Mouse (Mus musculus): Measurements from ENCODE around the gene Scd4.
"Not testable (repeated sequence)": the region's sequence is repeated elsewhere in the genome, so short reads cannot be mapped to it uniquely, and the experiment has no call there.

Gene Scd4

DNA sequence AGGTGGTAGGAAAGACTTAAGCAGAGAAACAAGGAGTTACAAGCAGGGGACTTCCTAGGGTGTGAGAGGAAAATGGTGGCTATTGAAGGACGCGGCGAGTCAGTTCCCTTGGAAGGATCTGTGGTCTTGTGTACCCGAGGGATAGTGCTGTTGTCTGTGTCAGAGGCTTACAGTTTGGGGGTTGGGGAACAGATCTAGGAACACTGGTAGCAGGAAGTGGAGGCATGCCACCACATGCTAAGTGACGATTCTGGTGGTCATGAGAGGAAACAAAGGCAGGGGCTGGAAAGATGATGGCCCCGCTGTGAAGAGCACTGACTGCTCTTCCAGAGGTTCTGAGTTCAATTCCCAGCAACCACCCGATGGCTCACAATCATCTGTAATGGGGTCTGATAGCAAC lies 32.4 kb upstream of the Scd4 start:
- no peak for DNase-seq (ENCODE audit: low read depth)

DNA sequence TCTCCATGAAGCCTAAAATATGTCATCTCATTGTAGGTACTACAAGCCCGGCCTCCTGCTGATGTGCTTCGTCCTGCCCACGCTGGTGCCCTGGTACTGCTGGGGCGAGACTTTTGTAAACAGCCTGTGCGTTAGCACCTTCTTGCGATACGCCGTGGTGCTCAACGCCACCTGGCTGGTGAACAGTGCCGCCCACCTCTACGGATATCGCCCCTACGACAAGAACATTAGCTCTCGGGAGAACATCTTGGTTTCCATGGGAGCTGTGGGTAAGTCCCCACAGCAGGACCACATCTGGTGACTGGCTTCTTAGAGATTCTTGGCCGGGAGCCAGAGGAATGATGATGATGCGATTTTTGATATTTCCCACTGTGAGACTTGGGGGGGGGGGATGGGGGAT lies 31.7 kb upstream of the Scd4 start:
- DNase-seq (ENCODE audit: low read depth): peak; percentile 53

DNA sequence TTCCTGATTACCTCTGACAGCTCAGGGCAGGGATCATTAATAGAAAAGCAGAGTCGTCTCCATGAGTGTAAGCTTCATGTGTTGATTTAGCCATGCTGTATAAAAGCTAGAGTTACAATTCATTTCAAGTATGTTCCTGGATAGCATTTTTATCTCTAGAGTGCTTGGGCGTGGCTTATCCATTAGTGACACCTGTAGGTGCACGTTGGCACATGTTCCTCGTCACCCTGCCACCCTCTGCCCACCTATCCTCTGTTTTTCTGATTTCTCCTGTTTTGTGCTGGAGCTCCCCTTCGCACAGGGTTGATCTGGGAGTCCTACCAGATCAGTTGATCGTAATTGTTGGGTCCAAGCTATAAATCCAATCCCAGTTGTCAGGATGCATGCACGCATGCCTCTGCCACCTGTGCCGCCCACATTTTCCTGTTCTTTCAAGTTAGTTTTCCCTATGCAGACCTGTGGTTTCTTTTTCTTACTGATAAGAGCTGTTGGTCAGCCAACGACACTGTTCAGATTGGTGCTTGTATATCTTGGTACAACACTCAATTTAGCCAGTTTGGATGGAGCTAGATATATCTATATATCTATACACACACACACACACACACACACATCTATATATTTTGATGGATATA lies 31.1 kb upstream of the Scd4 start:
- DNase-seq (ENCODE audit: low read depth): no peak

DNA sequence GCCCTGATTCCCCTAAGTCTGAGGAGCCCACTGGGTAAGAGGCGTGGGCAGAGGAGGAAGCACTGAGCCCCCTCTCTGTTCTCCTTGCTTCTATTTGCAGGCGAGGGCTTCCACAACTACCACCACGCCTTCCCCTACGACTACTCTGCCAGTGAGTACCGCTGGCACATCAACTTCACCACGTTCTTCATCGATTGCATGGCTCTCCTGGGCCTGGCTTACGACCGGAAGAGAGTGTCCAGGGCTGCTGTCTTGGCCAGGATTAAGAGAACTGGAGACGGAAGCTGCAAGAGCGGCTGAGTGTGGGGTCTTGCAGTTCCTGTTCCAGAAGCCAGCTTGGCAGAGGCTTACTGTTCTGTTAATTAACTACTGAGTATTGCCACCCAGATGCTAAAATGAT lies 30.0 kb upstream of the Scd4 start:
- no peak for DNase-seq (ENCODE audit: low read depth)

DNA sequence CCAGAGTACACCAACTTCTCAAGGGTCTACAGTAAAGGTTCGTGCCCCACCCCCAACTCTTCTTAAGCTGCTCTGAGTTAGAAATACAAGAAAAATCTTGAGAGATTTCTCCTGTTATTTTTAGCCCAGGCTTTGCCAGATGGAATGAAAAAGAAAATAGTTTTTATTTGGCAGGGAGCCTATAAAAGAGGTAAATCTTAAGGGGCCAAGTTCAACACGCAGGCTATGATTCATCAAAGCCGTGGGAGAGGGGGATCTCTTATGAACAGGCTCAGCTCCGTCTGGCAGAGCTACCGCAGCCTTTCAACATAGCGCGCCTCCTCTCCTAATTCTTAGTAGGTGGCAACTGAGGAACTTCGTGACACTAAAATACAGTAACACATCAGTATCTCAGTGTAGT lies 29.4 kb upstream of the Scd4 start:
- no peak for DNase-seq (ENCODE audit: low read depth)

DNA sequence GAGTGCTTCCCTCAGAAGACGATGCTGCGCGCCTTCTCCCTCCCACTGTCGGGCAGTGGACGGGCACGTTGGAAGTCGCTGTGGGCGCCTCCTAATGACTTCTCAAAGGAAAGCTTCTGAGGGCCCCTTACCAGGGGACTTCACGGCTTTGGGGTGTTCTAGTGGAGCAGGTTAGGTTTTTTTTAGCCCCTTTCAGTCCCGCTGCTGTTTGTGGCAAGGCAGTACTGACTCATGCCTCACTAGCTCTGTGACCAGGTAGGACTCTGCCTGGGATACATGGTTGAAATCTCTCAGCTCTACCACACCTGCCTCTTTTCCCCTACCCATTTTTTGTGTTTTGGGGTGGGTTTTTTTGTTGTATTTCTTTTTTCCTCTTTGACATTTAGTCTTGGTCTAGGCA lies 28.5 kb upstream of the Scd4 start:
- no peak for DNase-seq (ENCODE audit: low read depth)

DNA sequence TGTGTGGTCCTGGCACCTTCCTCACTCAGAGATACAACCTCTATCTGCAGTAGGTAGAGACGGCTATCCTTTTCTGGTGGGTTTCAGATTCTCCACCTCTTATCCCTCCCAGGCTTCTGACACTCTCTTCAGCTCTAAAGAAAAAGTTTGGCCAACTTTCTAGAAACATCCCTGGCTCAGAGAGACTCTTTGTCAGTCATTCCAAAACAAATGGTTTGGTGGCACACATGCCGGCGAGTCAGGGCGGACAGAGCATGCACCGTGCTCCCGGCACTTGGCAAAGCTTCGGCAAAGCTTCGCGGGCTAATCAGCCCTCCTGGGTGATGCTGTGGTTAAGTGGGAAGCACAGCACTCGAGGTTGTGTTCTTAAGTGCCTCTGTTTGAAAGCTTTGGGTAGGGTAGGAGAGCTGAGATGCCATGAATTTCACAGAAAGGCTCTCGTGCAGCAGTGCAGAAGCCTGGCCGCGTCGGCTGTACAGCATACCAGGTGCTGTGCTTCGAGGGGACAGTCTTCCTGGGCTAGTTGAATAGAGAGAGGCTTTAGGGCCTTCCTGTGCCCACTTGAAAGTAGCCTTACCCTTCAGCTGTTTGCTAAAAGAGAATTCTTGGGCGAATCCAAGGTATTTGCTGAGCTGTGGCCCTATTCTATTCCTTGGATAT lies 27.9 kb upstream of the Scd4 start:
- DNase-seq (ENCODE audit: low read depth): no peak

DNA sequence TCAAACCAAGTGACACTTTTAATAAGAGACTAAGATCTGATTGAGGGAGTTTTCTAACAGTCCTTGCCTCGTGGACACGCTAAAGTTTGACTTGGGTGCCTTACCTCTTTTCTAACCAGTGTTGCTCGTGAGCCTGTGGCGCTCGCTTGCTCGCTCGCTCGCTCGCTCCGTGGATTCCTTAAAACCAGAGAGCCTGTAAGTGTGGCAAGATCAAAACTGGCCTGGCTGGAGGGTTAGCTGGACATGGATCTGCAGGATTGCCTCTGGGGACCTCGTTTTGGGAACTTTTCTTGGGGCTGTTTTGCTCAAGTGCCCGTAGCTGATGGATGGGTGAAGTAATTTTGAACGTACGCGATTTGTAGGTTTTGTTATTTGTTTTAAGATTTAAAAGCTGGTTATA lies 27.2 kb upstream of the Scd4 start:
- DNase-seq (ENCODE audit: low read depth): no peak

DNA sequence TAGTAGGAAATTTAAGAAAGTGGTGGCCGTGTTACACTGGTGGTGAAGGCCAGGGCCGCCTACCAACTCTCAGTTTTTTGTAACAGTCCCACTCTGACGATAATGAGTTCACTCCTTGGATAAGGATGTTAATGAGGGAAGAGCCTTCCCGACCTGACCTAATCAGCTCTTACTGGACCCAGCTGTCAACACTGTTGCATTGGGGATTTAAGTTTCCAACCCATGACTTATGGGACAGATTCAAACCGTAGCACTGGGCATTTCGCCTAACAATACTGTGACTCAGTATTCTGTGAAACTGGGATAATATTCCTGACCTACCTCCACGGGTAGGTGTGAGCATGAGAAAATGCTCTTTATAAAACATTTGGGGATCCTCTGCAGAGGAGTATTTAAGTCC lies 26.7 kb upstream of the Scd4 start:
- no peak for DNase-seq (ENCODE audit: low read depth)

DNA sequence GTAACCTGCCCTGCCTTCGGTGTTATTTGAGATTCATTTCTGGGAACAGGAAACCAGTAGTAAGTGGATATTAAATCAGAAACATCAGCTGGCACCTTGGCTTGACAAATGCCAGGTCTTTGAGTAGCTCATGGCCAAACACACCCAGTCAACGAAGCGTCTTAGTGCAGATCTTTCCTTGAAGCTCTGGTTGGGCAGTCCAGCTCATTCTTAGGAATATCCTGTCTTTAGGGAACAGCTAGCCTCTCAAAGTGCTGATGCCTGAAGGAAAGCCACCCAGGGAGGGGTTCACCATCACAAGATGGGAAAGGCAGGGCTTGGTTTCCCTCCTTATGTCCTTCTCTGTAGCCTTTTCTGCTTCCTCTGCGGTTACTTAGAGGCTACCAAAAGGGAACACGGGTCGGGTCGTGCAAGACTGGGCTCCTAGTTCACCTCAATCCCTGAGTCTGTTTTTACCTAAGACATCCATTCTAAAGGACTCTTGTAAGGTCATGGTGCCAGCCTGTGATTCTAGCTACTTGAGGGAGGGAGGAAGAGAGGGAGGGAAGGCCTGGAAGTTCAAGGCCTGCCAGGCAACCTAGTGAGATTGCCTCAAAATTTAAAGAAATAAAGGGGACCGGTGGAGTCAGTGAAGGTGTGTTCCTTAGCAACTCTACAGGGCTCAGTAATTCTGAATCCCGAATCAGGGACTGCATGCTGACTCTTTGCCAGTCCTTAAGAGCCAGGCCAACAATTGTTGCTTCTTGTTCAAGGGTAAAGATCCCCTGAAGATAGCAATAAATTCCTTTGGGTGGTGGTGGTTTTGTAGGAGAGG lies 25.6 kb upstream of the Scd4 start:
- no peak for DNase-seq (ENCODE audit: low read depth)

DNA sequence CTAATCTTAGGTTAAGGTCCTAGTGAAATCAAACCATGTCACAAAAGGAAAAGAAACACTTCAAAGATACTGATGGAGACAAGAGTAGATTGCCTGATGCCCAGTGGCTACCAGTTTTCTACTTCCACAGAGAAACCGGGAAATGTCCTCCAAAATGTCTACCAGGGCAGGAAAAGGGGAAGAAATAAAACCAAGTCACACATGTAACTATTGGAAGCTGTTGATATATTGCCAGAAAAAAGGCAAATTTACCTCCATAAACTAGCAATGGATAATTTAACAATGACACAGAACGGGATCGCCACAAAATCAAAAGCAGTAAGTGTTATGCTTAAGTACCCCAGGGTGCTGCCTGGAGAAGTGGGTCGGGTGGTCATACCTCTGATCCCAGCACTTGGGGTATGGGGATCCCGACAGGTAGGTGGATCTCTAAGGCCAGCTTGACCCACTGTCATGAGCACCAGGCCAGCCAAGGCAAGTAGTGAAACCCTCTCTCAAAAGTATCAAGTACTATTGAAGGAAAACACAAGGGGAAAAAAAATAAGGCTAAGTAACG lies 24.9 kb upstream of the Scd4 start:
- DNase-seq (ENCODE audit: low read depth): no peak

DNA sequence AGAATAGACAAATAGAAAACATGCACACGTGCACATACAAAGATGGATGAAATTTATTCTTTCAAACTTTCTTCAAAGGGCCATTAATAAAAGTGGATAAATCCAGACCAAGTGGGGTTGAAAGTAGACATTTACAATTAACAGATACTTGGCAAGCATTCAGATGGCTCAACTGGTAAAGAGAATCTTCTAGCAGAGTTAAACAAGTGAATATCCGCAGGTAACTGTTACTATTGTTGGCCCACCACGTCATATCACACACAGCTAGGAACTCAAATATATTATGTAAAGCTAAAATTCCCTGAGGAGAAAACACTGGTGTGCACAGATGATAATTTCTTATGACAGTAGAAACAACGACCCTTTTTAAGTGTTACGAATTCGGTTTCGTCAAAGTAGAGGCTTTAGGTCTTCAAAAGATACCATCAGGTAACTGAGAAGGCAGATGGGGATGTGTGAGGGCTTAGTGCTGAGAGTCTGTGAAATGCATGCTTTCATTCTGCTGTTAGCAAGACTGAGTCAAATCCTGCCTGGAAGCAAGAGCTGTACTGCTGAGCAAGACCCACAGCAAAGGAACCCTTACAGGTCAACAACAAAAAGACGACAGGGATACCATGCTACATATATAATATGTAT lies 24.2 kb upstream of the Scd4 start:
- DNase-seq (ENCODE audit: low read depth): no peak

DNA sequence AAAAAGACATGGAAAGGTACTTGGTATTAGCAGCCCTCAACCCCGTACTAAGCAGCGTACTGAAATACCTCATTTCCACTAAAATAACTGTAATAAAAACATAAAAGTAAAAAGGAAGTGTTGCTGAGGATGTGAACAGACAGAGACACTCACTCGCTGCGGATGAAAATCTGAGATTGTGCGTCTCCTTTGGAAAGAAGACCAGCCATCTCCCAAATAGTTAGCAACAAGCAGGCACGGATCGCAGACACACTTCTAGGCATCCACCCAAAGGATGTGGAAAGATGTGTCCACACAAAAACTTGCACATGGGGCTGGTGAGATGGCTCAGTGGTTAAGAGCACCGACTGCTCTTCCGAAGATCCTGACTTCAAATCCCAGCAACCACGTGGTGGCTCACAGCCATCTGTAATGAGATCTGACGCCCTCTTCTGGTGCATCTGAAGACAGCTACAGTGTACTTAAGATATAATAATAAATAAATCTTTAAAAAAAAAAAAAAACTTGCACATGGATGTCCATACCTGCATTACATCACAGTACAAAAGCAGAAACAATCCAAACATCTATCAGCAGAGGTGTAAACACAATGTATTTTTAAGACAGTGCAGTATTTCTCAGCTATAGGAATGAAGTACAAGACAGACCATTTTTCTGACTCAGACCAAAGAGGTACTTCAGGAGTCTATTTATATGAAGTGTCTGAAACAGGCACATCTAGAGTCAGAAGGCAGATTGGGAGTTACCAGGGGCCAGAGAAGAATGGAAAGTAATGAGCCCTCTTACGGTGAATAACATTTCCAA lies 23.3 kb upstream of the Scd4 start:
- no peak for DNase-seq (ENCODE audit: low read depth)

DNA sequence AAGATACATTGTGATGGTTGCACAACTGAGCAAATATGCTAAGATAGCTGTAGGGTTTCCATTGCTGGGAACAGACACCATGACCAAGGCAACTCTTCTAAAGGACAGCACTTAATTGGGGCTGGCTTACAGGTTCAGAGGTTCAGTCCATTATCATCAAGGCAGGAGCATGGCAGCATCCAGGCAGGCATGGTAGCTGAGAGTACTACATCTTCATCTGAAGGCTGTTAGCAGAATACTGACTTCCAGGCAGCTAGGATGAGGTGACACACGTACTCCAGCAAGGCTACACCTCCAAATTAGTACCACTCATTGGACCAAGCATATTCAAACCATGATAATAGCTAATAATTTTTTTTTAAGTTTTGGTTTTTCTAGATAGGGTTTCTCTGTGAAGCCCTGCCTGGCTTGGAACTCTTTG lies 22.7 kb upstream of the Scd4 start:
- DNase-seq (ENCODE audit: low read depth): not testable (repeated sequence)

DNA sequence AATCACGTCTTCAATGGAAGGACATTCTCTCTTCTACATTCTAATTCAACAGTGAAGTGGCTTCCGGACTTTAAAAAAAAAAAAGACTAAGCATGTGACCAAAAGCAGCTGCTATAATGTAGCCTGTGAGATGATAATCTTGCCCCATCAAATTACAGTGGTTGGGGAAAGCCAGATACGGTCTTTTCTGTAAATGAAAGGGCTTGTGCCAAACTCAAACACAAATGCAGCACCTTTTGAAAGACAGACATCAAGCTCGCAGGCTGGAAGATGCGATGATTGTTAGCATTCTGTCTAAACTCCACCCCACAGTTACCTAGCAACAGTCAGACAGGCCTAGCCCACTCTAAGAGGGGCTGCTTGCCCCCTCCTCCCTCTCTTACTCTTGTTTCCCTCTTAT lies 22.1 kb upstream of the Scd4 start:
- DNase-seq (ENCODE audit: low read depth): peak; percentile 66

DNA sequence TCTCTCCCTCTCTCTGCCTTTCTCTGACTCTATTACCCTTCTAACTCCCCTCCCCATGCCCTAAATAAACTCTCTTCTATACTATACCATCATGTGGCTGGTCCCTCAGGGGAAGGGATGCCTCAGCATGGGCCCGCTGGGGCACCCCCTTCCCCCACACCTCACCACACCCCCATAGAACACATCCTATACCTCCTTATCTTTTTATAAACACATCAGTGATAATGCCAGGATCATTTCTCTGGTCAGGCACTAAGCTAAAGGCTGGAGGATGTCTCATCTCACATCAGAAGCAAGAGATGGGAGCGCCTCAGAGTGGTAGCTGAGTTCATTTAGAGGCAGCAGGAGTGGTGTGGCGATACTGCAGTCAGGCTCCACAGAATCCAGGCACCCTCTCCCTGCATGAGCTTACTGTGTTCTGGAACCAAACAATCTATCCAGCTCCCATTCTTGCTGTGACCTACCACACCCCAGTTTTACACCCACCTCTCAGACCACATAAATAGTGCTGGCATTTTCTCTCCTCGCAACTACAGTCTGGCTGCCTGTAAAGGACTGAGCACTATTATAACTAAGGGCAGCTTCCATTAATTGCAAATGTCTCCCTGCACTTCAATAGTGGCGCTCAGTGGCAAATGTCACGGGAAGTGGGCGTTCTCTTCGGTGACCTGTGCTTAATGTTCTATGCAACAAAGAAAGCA lies 21.4 kb upstream of the Scd4 start:
- no peak for DNase-seq (ENCODE audit: low read depth)

DNA sequence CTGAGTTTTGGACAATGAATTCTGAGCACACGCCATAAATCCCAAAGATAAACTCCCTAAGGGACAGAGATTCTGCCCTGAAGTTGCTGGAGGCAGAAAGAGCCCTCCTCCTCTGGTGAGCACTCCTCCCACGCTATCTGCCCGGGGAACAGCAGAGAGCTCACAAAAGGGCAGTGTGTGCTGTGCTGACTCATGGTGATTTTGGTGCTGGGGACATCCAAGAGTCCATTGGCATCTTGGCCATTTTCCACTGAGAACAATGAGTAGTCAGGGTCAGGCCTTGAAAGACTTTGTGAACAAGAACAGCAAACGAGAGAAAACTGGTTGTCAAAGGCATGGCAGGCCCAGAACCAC lies 20.9 kb upstream of the Scd4 start:
- DNase-seq (ENCODE audit: low read depth): no peak

DNA sequence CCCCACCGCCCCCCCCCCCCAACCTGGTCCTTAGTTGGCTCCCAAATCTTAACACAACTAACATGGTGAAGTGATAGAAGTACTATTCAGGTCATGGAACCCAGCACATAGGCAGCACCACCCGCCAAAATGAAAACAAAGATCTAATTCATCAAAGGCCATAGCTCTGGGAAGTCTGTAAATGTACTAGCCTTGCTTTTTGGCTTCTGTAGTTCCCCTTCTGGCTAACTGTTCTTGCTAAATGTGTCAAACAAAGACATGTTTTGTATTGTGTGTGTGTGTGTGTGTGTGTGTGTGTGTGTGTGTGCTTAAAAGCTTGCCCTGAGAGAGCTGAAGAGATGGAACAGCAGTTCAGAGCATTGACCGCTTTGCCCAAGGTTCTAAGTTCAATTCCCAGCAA lies 19.8 kb upstream of the Scd4 start:
- DNase-seq (ENCODE audit: low read depth): no peak

DNA sequence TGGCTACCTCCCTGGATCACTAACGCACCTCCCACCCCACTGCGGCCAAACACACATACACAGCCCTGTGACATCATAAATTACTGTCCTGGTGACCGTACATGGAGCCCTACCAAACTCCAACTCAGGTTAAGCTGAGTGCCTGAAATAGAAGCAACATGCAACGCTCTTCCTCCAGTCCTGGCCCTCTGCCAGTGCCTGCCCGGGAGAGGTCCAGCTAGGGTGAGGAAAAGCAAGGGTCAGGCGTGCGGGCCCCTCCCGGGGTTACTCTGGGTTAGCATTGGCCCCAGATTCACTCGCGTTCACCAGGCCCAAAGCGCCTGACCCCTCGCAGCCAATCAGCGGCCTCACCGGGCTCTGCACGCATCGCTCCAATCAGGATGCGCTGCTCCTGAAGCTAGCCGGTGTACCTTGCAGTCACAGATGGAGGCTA lies 18.5 kb upstream of the Scd4 start:
- DNase-seq (ENCODE audit: low read depth): peak; percentile 76

DNA sequence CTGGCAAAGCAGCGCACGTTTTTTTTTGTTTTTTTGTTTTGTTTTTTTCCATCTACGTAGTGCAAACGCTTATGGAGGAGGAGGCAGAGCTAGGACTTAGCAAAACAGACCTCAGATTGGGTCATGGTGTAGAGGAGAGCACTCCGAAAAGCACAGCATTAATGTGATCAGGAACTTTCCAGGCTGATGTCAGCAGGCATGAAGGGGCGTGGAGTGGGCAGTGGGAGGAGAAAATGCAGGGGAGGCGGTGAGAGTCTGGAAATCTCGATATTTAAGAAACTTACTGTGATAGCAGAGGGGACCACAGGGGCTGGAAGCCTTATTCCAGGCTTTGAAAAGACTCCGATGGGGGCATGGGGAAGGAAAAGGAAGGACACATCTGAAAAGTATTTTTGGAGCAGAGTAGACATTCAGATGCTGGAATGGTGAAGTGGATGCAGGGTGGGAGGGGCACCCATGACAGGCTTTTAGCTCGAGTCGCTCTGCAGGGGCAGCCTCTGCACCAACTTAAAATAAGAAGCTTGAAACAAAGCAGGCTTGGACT lies 17.9 kb upstream of the Scd4 start:
- peak; percentile 73 for DNase-seq (ENCODE audit: low read depth)

Data from induced T-regulatory cell, adult 2 months (primary cell).